Mouse (Mus musculus) cerebellum, adult 2 months (tissue): ENCODE data around the gene Camsap3.

Experiments used
- CTCF ChIP-seq: fragments of 200-500 bp; IDR thresholded peaks from 2 replicates; pipeline ENCODE4 v1.5.1; 2011; ENCODE audit warnings: low read depth, mild to moderate bottlenecking, control low read depth, low read length, moderate library complexity, borderline replicate concordance; ENCODE audit not compliant: insufficient read depth
- POLR2A ChIP-seq: fragments of 200-500 bp; IDR thresholded peaks from 2 replicates; pipeline ENCODE4 v1.6.1; 2011; ENCODE audit warnings: low read length, control low read depth, borderline replicate concordance; ENCODE audit not compliant: insufficient read depth

GRCm38 (mm10) chr8:3645804-3646203 lies 58.7 kb downstream of the Camsap3 start:
- TF ChIP-seq POLR2A (no peak), CTCF (no peak)
